Mouse (Mus musculus) spleen, adult 2 months (tissue): ENCODE data around the gene Dars2.

Source experiments
- CTCF ChIP-seq: fragments of 200-500 bp; IDR thresholded peaks from 2 replicates; pipeline ENCODE4 v1.5.1; 2011; ENCODE audit warnings: mild to moderate bottlenecking, inconsistent platforms; ENCODE audit not compliant: insufficient read depth, insufficient read length, insufficient replicate concordance; ENCODE audit errors: extremely low read depth
- POLR2A ChIP-seq: fragments of 200-500 bp; IDR thresholded peaks from 2 replicates; pipeline ENCODE4 v1.6.1; 2011; ENCODE audit warnings: low read depth, low read length, inconsistent platforms

- TF ChIP-seq CTCF (no peak), POLR2A (no peak)
Observed at GRCm38 (mm10) chr1:161037599-161037998, 32.9 kb downstream of the Dars2 start.
